Mouse (Mus musculus): ENCODE results near the gene Slc45a3.
A peak's percentile ranks its signal among the peaks of the same experiment; 100 is the strongest.

The Slc45a3 gene

DNA sequence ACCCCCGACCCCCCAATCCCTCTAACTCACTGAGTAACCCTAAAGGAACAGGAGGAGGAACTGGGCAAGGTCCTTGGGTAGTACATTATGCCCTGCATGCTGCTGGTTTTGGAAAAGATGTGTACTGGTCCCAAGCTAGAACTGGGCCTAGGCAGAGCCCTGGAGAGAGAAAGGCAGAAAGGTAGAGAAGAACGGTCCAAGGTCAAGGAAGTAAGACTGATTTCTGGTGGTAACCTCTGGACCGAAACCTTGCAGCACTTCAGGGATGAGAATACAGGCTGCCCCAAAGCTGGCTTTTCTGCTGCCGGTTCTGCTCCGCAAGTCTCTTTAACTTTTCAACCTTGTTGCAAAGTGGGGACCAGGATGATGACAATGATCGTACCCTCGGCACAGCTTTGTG, 1.8 kb downstream of the Slc45a3 start:
- DNase-seq (ENCODE audit: low spot score in 2 of 2), result no peak

DNA sequence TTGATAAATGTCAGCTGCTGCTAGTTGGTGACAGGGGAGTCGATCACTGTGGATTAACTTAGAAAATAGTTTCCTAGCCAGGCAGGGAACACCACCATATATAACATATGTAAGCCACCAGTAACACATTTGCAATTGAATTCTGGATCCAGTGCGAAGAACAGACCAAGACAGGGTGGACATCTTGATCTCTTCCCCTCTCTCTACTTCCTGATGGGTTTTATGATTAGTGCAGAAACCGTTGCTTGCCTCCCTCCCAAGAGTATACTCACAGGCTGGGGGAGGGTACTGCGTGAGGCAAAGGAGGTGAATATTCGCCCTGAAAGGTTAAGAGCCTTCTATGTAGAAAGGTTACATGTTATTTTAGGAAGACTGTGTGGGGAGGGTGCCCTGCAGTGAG, 3.1 kb downstream of the Slc45a3 start:
- no peak for DNase-seq (ENCODE audit: low spot score in 2 of 2)

DNA sequence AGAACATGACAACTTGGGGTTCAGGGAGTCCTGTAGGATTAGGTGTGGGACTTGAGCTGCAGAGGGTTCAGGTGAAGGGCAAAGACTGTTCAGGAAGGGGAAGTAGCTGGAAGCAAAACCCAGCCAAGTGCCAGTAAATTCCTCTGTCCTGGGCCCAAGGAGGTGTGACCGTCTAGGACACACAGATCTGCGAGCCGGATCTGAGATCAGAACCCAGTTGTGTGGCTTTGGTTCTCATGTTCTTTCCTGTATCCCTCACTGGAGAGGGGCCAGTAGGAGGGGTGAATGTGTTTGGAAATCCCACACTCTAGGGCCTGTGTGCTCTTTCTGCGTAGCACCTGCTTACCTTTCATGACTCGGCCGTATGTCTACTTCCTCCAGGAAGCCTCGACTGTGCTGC, 4.6 kb downstream of the Slc45a3 start:
- no peak for DNase-seq (ENCODE audit: low spot score in 2 of 2)

DNA sequence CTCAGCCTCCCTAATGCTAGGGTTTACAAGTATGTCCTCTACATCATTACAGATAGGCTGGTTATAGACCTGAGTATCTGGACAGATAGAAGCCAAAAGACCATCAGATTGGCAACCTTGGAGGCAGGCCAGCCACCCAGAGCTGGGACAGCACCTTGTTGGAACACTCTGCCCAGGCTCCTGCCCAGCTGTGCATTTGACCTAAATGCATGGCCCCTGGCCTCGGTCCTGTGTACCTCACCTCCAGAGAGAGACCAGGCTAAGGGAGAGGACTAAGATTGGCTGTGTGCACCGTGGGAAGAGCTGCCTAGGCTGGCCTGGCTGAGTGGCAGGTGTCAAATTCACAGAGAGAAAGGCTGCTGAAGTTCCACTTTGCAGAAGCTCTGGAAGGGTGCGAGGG, 5.8 kb downstream of the Slc45a3 start:
- DNase-seq (ENCODE audit: low spot score in 2 of 2), result no peak

DNA sequence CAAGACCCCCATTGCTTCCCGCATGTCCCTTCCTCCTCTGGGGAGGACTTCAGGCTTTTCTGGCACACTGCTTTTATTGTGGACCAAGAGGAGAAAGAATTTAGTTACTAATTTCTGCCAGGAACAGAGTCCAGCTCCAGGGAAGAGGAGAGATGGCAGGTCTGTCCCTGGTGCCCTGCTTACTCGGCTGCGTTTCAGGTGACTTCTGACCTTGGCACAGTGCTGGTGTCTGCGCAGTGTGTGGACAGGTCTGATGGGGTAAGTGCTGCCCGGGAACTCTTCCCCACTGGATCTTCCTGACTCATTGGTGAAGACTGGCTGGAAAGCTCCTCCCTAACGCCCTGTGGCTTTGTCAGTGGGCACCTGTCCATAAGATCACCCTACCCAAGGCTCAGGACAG, 6.2 kb downstream of the Slc45a3 start:
- DNase-seq (ENCODE audit: low spot score in 2 of 2), result no peak

DNA sequence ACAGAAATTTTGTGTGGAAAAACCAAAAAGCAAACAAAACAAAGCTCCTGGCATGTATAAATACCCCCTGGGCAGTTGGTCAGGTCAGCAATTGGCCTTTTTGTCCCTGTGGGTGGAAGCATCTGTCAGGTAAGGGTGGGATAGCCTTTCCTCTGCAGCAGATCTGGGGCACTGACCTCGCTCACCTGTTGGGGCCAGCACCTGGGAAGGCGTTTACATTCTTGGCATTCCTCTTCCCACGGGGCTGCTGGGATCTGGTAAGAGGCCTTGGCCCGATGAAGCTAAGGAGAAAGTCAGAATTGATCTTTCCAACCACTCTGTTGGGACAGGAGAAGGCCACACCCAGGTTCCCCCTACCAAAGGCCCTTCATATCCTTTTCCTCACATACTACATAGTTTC, 7.1 kb downstream of the Slc45a3 start:
- no peak for DNase-seq (ENCODE audit: low spot score in 2 of 2)

DNA sequence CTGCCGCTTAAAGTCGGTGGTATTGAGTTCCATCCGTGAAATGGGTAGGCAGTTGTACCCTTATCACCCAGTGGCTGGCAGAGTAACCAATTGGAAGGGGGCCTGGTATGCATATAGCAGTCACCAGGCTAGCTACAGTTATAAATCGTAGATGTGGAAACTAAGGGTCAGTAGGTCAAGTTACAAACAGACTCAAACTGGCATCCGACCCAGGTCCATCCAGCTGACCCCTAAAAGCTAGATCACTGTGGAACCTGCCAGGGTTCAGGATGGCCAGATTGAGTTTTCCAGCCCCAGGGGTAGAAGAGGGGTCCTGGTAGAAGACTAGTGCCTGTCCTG, 7.5 kb downstream of the Slc45a3 start:
- no peak for DNase-seq (ENCODE audit: low spot score in 2 of 2)

DNA sequence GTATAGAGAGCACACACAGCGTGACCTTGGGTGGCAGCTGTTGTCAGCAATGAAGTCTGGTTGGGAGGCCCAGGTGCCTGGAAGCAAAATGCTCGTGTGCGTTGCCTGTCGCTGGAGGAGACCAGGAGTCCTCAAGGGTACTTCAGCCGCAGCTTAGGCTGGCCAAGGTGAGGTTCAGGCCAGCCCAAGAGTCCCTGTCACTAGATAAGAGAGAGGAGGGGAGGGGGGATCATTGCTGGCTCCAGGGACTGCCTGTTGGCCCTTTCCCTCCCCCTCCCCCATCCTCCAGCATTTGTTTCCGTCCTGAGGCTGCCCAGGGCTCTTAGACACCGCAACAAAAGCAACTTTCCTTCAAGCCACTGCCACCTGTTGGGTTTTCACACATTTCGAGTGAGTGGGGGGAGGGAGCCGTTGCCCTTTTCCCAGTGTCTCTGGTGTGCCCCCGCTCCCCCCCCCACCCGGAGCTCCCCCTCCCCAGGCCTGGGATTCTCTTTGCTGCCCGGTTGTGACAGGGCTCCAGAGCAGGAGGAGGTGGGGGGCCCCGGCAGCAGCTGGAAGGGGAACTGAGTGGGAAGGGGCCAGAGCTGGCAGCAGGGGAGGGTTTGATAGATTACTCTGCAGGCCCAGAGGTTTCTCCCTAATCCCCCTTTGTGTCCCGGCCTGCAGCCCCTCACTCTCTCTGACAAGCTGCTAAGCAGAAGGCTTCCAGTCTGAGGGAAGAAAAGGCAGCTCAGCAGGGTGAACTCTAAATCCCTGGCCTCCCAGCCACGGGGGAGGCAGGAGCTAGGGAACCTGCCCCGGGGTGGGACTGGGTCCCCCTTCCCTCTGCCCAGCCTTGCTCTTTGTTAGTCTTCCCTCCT, 8.1 kb downstream of the Slc45a3 start:
- no peak for DNase-seq (ENCODE audit: low spot score in 2 of 2)

DNA sequence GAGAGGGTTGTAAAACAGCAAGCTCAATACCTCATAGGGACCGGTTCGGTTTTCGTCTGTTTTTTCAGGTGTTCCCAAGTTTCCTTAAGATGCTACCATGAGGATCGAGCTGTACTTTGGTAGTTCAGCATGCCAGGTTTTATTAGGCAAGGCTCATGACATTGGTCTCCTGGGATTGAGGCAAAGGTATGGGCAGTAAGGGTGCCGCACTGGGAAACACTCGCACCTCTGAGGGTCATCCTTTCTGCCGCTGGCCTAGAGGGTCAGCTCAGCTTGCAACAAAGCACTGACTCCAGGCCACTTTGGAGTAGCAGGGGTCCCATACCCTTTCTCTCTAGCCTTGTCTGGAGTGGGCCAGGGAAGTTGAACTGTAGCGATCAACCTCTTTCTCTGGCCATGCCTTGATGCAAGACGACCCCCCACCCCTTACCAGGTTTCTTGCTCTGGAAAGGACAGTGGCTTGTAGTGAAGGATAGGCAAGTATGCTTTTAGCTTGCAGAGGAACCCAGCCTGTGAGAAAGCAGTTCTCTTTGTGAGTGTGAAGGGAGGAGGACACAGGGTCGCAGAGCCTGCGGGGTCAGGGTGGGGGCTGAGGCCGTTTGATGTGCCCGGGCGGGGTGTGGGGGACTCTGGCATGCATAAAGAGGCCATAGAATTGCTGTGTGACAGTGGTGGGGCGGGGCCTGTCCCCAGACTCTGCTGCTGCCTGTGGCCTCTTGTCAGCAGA, 9.2 kb downstream of the Slc45a3 start:
- no peak for DNase-seq (ENCODE audit: low spot score in 2 of 2)

DNA sequence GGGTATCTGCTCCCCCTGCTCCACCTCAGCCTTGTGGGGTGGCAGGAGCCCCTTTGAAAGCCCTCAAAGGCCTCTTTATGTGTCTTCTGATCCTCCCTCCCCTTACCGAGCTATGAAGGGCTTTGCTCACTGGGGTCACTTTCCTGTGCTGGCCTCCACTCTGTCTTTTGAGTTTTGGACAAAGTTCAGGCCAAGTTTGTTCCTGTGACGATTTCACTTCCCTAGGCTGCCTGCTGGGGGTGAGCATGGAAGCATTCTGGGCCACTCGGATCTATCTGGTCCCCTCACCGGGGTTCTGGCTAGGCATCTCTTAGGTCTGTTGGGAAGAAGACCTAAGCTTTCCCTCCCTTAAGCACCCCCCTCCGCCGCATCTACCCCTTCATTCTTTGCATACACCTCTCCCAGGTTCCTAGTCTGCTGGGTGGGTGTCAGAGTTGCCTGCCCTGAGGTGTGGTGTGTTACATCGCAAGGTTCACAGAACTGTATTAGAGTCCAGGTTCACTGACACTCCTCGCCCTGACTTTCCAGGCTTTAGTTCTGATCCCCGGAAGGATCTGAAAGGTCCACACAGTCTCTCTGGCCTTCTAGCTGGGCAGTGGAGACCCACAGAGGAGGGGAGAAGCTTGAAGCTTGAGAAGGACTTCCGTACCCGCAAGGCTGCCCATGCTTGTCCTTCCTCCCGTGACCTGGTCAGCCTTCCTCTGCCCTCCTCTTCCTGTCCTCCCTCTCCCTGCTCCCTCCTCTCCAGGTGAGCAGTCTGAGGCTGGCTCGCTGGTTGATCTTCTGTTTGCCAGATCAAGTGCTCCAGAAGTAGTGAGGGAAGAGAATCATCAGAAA, 9.9 kb downstream of the Slc45a3 start:
- no peak for DNase-seq (ENCODE audit: low spot score in 2 of 2)

DNA sequence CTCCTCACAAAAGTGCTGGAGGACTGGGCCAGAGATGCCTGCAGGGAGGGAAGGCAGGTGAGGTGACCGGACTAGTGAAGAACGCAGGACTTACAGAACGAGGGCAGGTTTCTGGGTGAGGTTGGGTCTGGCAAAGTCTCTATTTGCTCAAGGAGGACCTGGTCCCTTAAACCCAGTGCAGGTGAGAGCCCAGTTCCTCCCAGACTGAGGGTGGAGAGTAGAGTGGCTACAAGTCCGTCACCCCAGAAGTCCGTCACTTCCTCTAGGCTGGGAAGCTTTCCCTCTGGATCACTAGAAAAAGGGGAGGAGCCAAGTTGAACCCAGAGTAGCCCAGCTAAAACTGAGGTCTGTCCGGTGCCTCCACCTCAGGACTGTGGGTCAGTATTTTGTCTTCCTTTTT, 11.2 kb downstream of the Slc45a3 start:
- no peak for DNase-seq (ENCODE audit: low spot score in 2 of 2)

DNA sequence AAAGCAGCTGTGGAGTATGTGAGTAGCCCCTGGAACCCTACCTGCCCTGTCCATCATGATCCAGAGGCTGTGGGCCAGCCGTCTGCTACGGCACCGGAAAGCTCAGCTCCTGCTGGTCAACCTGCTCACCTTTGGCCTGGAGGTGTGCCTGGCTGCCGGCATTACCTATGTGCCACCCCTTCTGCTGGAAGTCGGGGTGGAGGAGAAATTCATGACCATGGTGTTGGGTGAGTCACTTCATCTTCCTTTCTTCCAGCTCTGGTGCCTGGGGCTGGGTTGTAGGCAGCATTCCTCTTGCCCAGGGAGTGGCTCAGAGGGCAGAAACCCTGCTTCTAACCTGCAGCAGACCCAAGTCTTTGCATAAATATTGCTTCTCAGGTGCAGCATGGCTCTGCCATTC, 14.1 kb downstream of the Slc45a3 start:
- no peak for DNase-seq (ENCODE audit: low spot score in 2 of 2)

DNA sequence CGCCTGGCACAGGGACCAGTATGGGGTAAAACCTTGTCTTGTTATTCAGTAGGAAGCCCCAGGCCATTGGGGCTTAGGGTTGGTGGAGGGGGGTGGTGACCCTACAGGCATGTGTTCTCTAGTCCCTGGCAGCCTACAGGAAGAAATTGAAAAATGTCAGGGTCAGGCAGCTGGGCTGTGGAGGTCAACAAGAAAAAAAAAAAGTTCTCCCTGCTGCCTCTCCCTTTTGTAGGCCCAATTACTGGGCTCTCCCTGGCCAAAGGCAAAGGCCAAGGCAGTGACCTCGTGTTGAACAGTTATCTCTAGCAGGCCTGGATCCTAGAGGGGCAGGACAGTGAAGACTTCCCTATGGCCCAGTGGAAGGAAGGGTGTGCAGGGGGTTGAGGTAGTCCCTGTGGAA, 17.7 kb downstream of the Slc45a3 start:
- DNase-seq (ENCODE audit: low spot score in 2 of 2), result no peak

DNA sequence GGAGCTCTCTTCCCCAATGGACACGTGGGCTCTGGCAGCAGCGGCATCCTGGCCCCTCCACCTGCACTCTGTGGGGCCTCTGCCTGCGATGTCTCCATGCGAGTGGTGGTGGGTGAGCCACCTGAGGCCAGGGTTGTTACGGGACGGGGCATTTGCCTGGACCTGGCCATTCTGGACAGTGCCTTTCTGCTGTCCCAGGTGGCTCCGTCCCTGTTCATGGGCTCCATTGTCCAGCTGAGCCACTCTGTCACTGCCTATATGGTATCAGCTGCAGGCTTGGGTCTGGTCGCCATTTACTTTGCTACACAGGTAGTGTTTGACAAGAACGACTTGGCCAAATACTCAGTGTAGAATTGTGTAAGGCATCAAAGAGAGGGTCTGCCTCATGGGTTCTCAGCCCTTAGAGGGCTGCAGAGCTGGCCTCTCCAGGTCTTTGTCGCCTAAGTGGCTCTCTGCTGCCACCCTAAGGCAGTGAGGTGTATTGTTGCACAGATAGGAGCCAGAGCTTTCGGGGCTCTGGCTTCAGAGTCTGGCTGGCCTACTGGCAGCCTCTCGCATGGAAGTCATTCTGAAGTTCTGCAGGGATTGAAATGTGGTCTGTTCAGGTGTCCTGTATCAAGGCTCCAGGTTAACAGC, 18.7 kb downstream of the Slc45a3 start:
- peak; percentile 23 to 75 for DNase-seq (ENCODE audit: low spot score in 2 of 2)

DNA sequence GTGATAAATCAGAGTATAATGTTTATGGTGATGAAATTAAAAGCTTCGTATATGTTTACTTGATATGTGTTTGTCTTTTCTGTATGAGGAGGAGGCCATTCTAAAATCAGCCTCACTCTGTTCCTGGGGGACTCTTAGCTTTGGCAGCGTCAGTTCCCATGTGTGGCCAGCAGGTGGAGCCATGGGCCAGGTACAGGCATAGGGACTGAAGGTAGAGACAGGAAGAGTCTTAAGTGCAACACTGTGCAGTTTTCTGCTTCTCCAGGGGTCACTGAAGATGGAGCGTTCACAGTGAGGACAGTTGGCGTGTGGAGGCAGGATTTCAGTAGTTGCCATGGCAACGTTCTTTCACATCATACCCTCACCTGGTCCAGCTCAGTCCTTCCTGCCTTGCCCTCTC, 20.1 kb downstream of the Slc45a3 start:
- peak in 1 of 2 experiments; percentile 82 for DNase-seq (ENCODE audit: low spot score in 2 of 2)

DNA sequence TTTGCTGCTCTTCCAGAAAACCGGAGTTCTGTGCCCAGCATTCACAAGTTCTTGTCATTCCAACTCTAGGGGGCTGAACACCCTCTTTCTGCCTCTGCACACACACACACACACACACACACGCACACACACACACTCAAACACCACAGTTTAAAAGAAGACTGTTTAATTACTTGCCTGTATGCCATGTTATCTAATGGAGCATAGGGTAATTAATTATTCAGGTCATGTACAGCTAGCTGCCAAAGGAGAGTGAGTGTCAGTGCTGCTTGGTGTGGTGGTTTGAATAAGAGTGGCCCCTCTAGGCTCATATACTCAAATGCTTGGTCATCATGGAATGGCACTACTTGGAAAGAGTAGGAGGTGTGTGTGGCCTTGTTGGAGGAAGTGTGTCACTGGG, 21.0 kb downstream of the Slc45a3 start:
- DNase-seq (ENCODE audit: low spot score in 2 of 2), result no peak

DNA sequence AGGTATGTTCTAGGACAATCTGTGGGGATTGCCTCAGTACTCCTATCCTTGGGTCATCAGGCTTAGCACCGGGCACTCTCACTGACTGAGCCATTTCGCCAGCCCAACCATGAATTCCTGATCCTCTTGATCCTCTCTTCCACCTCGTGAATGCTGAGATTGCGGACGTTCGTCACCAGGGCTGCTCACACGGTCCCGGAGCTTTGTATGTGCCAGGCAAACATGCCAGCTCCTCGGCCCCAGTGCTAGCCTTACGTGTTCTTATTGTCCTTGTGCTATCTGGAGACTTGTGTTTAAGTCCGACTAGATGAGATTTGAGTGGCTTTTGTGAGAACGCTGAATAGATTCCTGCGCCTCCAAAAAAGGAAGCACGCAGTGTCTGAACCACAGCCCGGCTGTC, 24.7 kb downstream of the Slc45a3 start:
- DNase-seq (ENCODE audit: low spot score in 2 of 2), result no peak

DNA sequence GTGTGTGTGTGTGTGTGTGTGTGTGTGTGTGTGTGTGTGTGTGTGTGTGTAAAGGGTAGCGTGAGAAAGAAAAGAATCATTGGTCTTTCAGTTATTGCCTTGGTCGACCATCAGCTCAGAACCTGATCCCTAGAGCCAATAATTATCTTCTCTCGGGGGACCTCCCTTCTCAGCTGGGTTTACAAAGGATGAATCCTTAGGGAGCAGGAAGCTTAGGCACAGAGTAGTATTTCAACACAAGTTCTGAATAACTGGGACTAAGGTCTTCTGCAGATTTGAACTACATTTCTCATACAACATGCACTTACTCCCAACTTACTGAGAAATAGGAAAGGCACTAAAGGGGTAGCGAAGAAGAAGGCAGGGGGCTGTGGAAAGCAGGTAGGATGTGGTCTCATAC, 26.7 kb downstream of the Slc45a3 start:
- no peak for DNase-seq (ENCODE audit: low spot score in 2 of 2)

DNA sequence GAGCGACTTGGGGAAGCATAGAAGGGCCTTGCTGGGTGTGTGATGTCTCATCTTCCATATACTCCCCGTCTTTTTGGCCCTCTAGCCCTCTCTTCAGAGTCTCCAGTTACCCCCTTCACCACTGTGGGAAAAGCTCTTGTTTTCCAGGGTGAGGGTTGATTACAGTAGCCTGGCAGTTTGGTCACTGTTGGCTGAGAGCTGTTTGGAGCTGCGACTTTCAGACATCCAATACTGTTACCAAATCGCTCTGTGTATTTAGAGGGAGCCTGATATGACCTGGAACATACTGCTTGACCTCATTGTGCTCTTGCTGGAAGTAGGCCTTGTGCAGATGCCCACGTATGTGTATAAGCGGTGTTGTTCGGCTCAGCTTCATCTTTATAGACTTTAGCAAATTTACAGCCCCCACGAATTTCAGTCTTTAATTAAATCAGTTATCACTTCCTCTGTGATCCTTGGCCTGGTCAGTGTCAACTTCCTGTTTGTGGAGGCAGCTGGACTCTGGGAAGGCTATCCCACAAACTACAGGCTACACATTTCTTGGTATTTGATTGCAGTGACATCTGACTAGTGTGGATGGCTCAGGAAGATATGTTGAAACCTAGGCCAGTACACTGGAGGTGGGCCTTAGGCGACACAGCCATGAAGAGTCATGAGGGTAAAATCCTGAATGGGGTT, 27.5 kb downstream of the Slc45a3 start:
- DNase-seq (ENCODE audit: low spot score in 2 of 2), result no peak

DNA sequence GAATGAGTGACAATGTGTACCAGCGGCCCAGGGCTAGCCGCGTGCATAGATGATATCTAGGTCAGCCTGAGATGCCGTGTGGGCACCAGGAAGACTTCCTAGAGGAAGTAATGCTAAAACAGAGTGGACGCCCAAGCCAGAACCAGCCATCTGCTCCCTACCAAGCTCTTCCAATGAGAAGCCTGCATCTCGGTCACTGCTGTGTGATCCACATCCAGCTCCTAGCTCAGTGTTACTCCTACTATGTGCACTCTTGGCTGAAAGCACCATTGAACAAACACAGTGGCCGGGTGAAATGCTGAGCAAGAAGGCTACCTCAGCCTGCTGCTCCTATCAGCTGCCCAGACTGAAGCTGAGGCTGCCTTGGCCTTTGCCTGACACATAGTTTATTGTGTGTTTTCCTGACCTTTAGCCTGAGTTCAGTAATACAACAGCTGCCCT, 29.8 kb downstream of the Slc45a3 start:
- DNase-seq (ENCODE audit: low spot score in 2 of 2), result no peak
